Mouse (Mus musculus) ES-Bruce4 (cell line): Measurements from ENCODE around the gene St13.

Experiments used
- CTCF ChIP-seq: IDR thresholded peaks from one replicate; pipeline ENCODE4 v1.8.1; 2011; ENCODE audit warnings: low read depth, low read length
- EP300 ChIP-seq: IDR thresholded peaks from 2 replicates; pipeline ENCODE4 v1.6.1; 2011; ENCODE audit warnings: low read depth, low read length; ENCODE audit not compliant: insufficient read depth
- POLR2A ChIP-seq: IDR thresholded peaks from one replicate; pipeline ENCODE4 v1.8.1; 2011; ENCODE audit warnings: low read length; ENCODE audit not compliant: insufficient read depth

GRCm38 (mm10) chr15:81347466-81347865, 52.4 kb downstream of the St13 start:
- TF ChIP-seq POLR2A (no peak), CTCF (no peak), EP300 (no peak)
